Comparison of ENCODE assay signal across 22 mouse cellular contexts in genomic region chr7:126445104-126445815, GRCm38 (mm10). TPM values are rescaled to one million over a fixed set of nuclear protein-coding genes. Genes with fewer than 3 reads are reported as not detected.
"Had no signal": no experiment of that assay in that cellular context is flagged by ENCODE, and none has a peak within 500 bp of the region (broad histone marks: within the 10 kb centered on the region; RNA-seq: fewer than 3 reads in every experiment).

No protein-coding gene starts in this region.

- H3K4me3 ChIP-seq: liver, embryonic 13.5 days; neural tube, embryonic 12.5 days; neural tube, embryonic 15.5 days had no signal

- H3K9me3 ChIP-seq: liver, embryonic 13.5 days; neural tube, embryonic 12.5 days; neural tube, embryonic 15.5 days had no signal

- DNase-seq: kidney, adult 11 months; kidney, adult 8-10 months; kidney, postnatal 14 days; kidney, postnatal 4 days; left cerebral cortex, postnatal 4 days; liver, embryonic 13.5 days; lung, adult 2 months; lung, postnatal 14 days; midbrain, embryonic 14.5 days; right cerebral cortex, adult 18-20 months; right cerebral cortex, postnatal 14 days; right cerebral cortex, postnatal 4 days; thymus, postnatal 25 days had no signal

- H3K27me3 ChIP-seq: liver, embryonic 13.5 days; neural tube, embryonic 12.5 days; neural tube, embryonic 15.5 days had no signal

- H3K9ac ChIP-seq: liver, embryonic 13.5 days; neural tube, embryonic 12.5 days; neural tube, embryonic 15.5 days had no signal

- H3K4me1 ChIP-seq: liver, embryonic 13.5 days; neural tube, embryonic 12.5 days; neural tube, embryonic 15.5 days had no signal

- H3K27ac ChIP-seq: liver, embryonic 13.5 days; neural tube, embryonic 12.5 days; neural tube, embryonic 15.5 days had no signal

- H3K4me2 ChIP-seq: liver, embryonic 13.5 days; midbrain, embryonic 11.5 days; neural tube, embryonic 12.5 days; neural tube, embryonic 15.5 days had no signal

RNA-seq across cellular contexts. Expression of gene Atp2a1, which starts 17.6 kb away (rescaled TPM):
- total RNA-seq: megakaryocyte progenitor cell, adult 5-6 weeks had no signal

RNA-seq across cellular contexts. Expression of gene Cd19, which starts 30.6 kb away (rescaled TPM):
- total RNA-seq: layer of hippocampus, adult 18-20 months; layer of hippocampus, postnatal 14 days; left cerebral cortex, adult 8-10 months; left cerebral cortex, postnatal 14 days; megakaryocyte progenitor cell, adult 5-6 weeks; midbrain, postnatal 0 days had no signal
- polyA plus RNA-seq: midbrain, embryonic 11.5 days; midbrain, embryonic 14.5 days; neural tube, embryonic 12.5 days had no signal
